Mouse (Mus musculus): ENCODE data around the gene Uso1.

Gene Uso1

GRCm38 (mm10) chr5:92137239-92138046 is at the start of gene Uso1:
TSS of gene Uso1 (plus strand) at chr5:92137938.
- peak; percentile 98 for DNase-seq

DNA sequence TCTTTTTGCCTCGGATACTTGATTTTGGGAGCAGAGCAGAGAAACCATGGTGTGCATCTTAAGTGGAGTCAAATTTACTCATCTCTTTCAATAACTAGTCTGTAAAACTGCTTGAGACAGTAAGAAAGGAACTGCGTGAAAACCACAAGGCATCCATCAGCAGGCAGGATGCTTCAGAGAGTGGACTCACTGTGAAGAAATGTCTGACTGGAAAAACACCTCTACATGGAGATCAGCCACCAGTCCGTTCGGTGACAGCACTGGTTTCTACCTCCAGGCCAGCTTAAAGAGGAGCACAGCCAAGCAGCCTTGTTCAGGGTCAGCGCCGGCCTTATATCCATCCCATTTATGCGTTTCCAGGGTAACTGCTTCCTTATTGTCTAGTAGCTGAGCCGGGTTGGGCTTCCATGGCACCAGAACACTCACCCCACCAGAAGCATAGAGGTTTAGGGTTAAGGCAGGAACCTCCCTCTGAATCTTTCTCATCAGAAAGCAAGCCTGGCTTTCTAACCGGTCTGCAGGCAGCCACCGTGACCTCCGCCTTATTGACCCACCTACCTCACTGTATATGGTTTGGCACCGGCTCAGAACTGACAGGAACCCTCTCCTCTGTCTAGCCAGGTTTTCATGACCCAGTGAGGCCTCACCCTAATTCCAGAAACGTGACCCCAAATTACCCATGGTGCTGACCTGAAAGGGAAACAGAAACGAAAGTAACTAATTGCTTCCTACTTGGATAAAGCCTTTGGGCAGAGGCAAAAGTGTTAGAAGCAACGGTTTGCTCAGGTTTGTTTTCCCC is 44.3 kb upstream of the Uso1 start:
- DNase-seq, result peak; percentile 20 to 29

DNA sequence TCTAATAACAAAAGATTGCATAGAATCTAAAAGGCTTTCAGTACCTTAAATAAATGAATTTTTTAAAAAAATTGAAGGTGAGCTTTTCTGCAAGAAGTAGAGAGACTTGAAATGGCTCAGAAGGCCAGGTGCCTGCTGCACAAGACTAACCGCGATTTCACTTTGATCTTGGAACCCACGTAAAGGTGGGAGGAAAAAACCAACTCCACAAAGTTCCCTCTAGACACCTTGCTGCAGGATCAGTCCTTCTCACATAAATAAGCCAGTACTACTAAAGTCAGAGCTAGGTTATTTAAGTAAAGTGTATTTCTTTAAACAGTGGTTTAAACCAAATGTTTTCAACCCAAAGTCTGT is 43.7 kb upstream of the Uso1 start:
- no peak for DNase-seq

DNA sequence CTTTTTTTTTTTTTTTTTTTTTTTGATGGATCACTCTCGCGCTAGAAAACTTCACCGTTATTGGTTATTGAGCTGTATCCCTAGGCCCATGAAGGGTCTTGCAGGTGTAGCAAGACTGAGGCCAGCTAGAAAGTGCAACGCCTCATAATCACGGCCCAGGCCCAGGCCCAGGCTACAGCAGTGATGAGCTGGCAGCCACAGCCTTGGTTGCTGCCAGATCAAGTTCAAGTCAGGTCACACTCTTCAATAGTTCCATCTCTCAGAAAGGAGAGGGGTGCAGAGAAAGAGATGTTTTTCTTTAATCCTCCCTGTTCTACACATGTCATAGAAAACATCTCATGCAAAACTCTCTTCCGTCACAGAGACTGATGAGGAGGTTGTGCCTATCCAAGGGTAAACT is 41.0 kb upstream of the Uso1 start:
- no peak for DNase-seq

- DNase-seq, result no peak
These were observed 40.0 kb upstream of the Uso1 start for GRCm38 (mm10) chr5:92097779-92098178.

- no peak for DNase-seq
These were observed 39.2 kb upstream of the Uso1 start for GRCm38 (mm10) chr5:92098351-92099109.

- DNase-seq, result no peak
These were observed 36.1 kb upstream of the Uso1 start for GRCm38 (mm10) chr5:92101601-92102000.

DNA sequence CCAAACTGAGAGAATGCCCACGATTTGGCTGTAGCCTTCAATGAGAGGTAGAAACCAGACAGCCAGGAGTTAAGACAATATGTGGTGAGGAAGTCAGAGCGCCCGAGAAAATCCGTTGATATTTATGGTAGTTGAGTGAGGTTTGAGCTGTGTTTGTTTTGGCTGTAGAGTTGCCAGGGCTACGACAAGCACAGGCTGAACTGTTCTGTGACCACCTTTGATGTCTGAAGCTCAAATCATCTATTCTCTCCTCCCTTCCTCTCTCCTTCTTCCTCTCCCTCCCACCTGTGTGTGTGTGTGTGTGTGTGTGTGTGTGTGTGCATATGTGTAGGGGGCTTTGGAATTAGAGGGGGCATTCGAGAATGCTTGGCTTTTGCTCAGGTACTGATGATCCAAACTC is 34.7 kb upstream of the Uso1 start:
- no peak for DNase-seq

DNA sequence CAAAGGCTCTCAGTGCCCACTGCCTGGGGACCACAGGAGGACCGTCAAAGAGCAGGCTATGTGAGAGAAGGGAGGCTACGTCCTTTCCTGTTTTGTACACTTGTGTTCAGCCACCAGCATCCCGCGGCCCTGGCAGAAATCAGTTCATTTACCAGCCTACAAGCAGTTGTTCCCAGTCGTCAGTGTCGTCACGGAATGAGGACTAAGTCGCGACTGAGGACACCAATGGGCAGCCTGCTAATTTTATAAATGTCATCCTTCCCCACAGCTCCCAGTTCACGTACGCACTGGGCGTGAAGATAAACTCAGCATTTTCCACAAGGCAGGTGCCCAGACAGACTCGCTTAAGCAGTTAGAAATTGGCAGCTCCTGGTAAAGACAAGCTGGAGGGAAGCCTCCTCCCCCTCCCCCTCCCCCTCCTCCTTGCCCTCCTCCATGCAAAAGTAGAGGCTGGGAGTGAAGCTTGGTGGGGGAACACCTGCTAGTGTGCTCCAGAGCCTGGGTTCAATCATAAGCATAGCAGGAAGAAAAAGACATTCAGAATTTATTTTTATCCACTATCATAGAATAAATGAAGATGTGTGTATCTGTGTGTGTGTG is 33.8 kb upstream of the Uso1 start:
- no peak for DNase-seq

- peak; percentile 28 to 29 for DNase-seq
These were observed 31.2 kb upstream of the Uso1 start for GRCm38 (mm10) chr5:92106327-92107125.

GRCm38 (mm10) chr5:92107282-92107681 is 30.5 kb upstream of the Uso1 start:
- DNase-seq, result peak in 1 of 2 experiments; percentile 8

GRCm38 (mm10) chr5:92110818-92111355 is 26.9 kb upstream of the Uso1 start:
- no peak for DNase-seq

DNA sequence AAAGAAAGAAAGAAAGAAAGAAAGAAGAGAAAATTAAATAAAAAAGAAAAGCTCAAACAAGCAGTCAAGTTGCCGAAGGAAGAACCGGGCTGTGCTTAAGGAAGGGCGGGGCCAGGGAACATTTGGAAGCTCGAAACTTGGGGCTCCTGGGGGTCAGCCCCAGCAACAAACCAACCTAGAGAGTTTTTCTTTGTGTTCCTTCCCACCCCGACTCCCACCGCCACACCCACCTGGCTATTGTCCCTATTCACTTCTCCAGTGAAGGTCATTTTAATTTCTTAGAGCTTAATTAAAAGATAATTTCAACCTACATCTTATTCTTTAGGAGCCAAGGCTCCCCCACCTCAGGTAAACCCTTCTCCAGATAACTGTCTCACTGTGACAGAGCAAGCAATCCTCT is 25.6 kb upstream of the Uso1 start:
- no peak for DNase-seq

DNA sequence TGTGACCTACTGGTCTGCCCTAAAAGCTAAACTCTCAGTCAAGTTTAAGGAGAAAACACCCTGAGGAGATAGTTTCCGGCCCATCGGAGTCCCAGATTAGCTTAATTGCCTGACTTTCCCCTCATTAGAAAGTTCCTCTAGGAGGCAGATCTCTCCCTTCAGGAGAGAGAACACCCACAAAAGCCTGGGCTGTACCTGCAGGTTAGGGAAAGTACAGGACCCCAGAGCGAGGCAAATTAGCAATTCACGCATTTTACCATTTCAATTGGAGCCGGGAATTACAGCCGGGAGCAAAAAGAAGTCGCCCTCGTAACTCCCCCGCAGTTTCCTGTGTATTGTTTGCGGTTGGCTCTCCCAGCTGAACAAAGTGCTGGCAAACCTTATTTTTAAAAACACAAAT is 25.2 kb upstream of the Uso1 start:
- no peak for DNase-seq

DNA sequence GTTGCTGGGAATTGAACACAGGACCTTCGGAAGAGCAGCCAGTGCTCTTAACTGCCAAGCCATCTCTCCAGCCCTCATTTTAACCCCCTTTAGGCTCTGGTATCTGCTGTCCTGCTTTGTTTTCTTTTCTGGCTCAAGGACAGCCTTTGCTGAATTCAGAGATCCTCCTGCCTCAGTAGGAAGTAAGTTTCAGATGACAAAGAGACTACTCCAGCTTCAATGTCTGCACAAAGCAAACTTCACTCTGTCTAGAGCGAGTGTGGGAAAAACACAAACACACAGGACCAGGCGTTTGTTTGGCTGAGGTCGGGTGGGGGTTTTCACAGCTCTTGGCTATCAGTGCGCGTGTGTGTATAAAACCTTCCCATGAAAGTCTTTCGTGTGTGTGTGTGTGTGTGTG is 24.3 kb upstream of the Uso1 start:
- DNase-seq, result no peak

- DNase-seq, result no peak
These were observed 23.5 kb upstream of the Uso1 start for GRCm38 (mm10) chr5:92114223-92114622.

DNA sequence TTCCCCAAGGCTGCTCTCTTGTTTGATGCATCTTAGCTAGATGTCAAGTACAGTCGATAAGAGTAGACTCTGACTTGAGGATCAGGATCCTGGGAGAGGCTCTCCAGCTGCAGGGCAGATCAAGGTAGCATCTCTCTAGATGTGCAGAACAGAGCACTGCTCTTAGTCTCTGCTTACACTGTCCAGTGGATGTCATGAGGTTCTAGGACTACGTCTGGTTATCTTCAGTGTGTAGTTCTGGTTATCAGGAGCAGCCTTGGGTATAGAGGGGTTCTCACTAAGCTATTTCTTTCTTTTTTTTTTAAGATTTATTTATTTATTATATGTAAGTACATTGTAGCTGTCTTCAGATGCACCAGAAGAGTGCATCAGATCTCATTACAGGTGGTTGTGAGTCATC is 22.8 kb upstream of the Uso1 start:
- no peak for DNase-seq

GRCm38 (mm10) chr5:92117823-92118403 is 19.8 kb upstream of the Uso1 start:
- DNase-seq, result peak; percentile 75 to 77

DNA sequence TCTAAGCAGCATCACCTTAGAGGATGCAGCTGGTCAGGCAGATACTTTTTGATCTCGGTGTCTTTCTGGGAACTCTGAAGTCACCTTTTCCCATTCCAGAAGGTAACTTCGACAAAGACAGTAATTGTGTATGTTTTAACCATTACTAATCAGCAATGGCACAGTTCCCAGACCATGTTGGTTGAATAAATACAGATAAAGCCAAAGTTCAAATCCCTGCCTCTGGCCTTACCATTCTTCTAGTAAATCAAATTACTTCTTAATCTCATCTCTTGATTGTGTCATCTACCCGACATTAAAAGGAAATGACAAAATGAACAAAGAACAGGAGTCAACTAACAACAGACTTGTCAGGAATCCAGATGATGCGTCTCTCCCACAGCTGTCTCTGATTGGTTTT is 16.1 kb upstream of the Uso1 start:
- DNase-seq, result no peak

DNA sequence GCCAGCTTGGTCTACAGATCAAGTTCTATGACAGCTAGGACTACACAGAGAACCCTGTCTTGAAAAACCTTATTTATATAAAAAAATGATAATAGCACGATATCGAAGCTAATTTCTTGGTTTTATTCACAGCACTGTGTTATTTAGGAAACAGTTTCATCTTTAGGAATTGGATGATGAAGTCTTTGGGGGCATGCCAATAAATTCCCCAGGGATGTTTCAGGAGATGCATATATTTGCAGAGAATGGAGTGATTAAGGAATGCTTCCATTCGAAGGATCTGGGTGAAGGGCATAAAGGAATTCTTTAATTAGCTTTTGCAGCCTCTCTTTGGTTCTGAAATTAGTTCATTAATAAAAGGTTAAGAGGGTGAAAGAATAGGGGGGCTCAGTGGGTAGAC is 12.3 kb upstream of the Uso1 start:
- no peak for DNase-seq

- DNase-seq, result no peak
These were observed 10.6 kb upstream of the Uso1 start for GRCm38 (mm10) chr5:92127141-92127625.
